Mouse (Mus musculus) olfactory bulb, adult 2 months (tissue): Measurements from ENCODE around the gene Vegfb. TPM values are rescaled to one million over a fixed set of nuclear protein-coding genes. Genes with fewer than 3 reads are reported as not detected.

Experiments used
- H3K27ac ChIP-seq: fragments of 200-500 bp; 2 replicates; pipeline ENCODE4 v1.5.1; 2012; ENCODE audit warnings: low read depth, low read length; ENCODE audit not compliant: insufficient read depth
- H3K4me1 ChIP-seq: fragments of 200-500 bp; 2 replicates; pipeline ENCODE4 v1.6.1; 2012; ENCODE audit warnings: low read length; ENCODE audit not compliant: control insufficient read depth, insufficient read depth
- H3K4me3 ChIP-seq: fragments of 200-500 bp; 2 replicates; pipeline ENCODE4 v1.5.1; 2012; ENCODE audit warnings: mild to moderate bottlenecking, low read depth, low read length, moderate library complexity; ENCODE audit not compliant: insufficient read depth
- CTCF ChIP-seq: fragments of 200-500 bp; IDR thresholded peaks from 2 replicates; pipeline ENCODE4 v1.5.1; 2012; ENCODE audit warnings: low read depth, mild to moderate bottlenecking, low read length, moderate library complexity; ENCODE audit not compliant: insufficient read depth
- POLR2A ChIP-seq: fragments of 200-500 bp; IDR thresholded peaks from 2 replicates; pipeline ENCODE4 v1.6.1; 2012; ENCODE audit warnings: mild to moderate bottlenecking, low read depth, low read length, moderate library complexity; ENCODE audit not compliant: insufficient read depth
- WGBS: fragments of 180-500 bp; shearing (Covaris S2); methylation state at CpG from one replicate; pipeline ENCODE4 v1.1.7; 2018; 5-methylcytosine and 5-hydroxymethylcytosine counted together
- polyA plus RNA-seq: library from polyadenylated mRNA; stranded (reverse); fragments of >200 nt; gene quantifications from 2 replicates; pipeline ENCODE4 v1.2.4, GENCODE M21; 2012; ENCODE audit warnings: low replicate concordance; ENCODE audit not compliant: missing spikeins, insufficient read depth, insufficient read length

Vegfb gene
- not detected in 2 replicates for polyA plus RNA-seq

- H3K4me1 ChIP-seq = peaks cover 13% of the 10 kb centered on the region
- peak within 1 kb of the TSS; percentile 74 for H3K4me3 ChIP-seq
- peak within 1 kb of the TSS; percentile 61 for H3K27ac ChIP-seq
- under 1% methylated on average over 82 of the region's 85 CpGs for WGBS
- no peak for TF ChIP-seq POLR2A
These were observed at the start of gene Vegfb for GRCm38 (mm10) chr19:6987061-6987903. Vegfb (minus strand) TSS chr19:6987651.

GRCm38 (mm10) chr19:7034006-7034405 lies 46.6 kb upstream of the Vegfb start:
- no peak overlapping the region for H3K27ac ChIP-seq
- WGBS = 93% methylated on average over 5 of the region's 5 CpGs
- H3K4me1 ChIP-seq = peaks cover 10% of the 10 kb centered on the region; the same call in 1 of the 2 replicates
- H3K4me3 ChIP-seq = no peak overlapping the region
- TF ChIP-seq POLR2A (no peak), CTCF (no peak)

GRCm38 (mm10) chr19:7029531-7029930 lies 42.1 kb upstream of the Vegfb start:
- 46% methylated on average over 5 of the region's 5 CpGs for WGBS
- Histone ChIP-seq H3K4me1 (peaks cover 9% of the 10 kb centered on the region; the same call in 1 of the 2 replicates), H3K4me3 (no peak overlapping the region), H3K27ac (no peak overlapping the region)
- TF ChIP-seq POLR2A (no peak), CTCF (no peak)

- no peak for TF ChIP-seq CTCF
- TF ChIP-seq POLR2A = no peak
- no peak overlapping the region for H3K27ac ChIP-seq
- 46% methylated on average over 3 of the region's 3 CpGs for WGBS
These were observed 32.8 kb upstream of the Vegfb start for GRCm38 (mm10) chr19:7020224-7020641.

GRCm38 (mm10) chr19:7019191-7019590 lies 31.7 kb upstream of the Vegfb start, which contains the start of gene Fermt3:
Fermt3 (minus strand) TSS chr19:7019469.
- WGBS = 83% methylated on average over 5 of the region's 5 CpGs
- Histone ChIP-seq H3K27ac (0 out of 2 replicates have a peak within 1 kb of the TSS, but pooled peaks have one; percentile 29), H3K4me3 (no peak within 1 kb of the TSS; the same call in 1 of the 2 replicates), H3K4me1 (no peaks in the 10 kb centered on the region)
- no peak for TF ChIP-seq CTCF
- TF ChIP-seq POLR2A = no peak

More at GRCm38 (mm10) chr19:7020224-7020641, 32.8 kb upstream of the Vegfb start:
- Histone ChIP-seq H3K4me1 (no peaks in the 10 kb centered on the region), H3K4me3 (no peak overlapping the region)

GRCm38 (mm10) chr19:7018546-7018945 lies 31.1 kb upstream of the Vegfb start:
- no peak overlapping the region for H3K4me3 ChIP-seq
- 81% methylated on average over 11 of the region's 11 CpGs for WGBS
- no peak for TF ChIP-seq CTCF
- no peak for TF ChIP-seq POLR2A
- no peak overlapping the region for H3K27ac ChIP-seq
- no peaks in the 10 kb centered on the region for H3K4me1 ChIP-seq

- H3K4me3 ChIP-seq = no peak overlapping the region
- no peak overlapping the region for H3K27ac ChIP-seq
- 83% methylated on average over 12 of the region's 12 CpGs for whole genome bisulfite sequencing
- H3K4me1 ChIP-seq = no peaks in the 10 kb centered on the region
- TF ChIP-seq POLR2A = no peak
These were observed 30.3 kb upstream of the Vegfb start for GRCm38 (mm10) chr19:7017541-7018457.

- H3K4me3 ChIP-seq = no peak overlapping the region
- no peaks in the 10 kb centered on the region for H3K4me1 ChIP-seq
- no peak overlapping the region for H3K27ac ChIP-seq
- 93% methylated on average over 20 of the region's 20 CpGs for WGBS
- TF ChIP-seq CTCF = no peak
- no peak for TF ChIP-seq POLR2A
These were observed 27.2 kb upstream of the Vegfb start for GRCm38 (mm10) chr19:7014481-7015135.

GRCm38 (mm10) chr19:7013984-7014383 lies 26.5 kb upstream of the Vegfb start:
- no peak overlapping the region for H3K27ac ChIP-seq
- WGBS = 87% methylated on average over 9 of the region's 9 CpGs
- H3K4me1 ChIP-seq = no peaks in the 10 kb centered on the region
- H3K4me3 ChIP-seq = no peak overlapping the region
- no peak for TF ChIP-seq CTCF
- no peak for TF ChIP-seq POLR2A
